Mouse (Mus musculus): ENCODE results near the gene Slc25a22.

- TF ChIP-seq POLR2A (IDR thresholded peaks at IDR 0.05; ENCODE audit: insufficient read depth, low read depth, low read length) = peak; percentile 91
- TF ChIP-seq CTCF (IDR thresholded peaks at IDR 0.05) = no peak
Measured at GRCm38 (mm10) chr7:141463824-141464602, 26.3 kb upstream of the Slc25a22 start.
